8 mouse cellular contexts compared by ENCODE assay signal in the genomic region with DNA sequence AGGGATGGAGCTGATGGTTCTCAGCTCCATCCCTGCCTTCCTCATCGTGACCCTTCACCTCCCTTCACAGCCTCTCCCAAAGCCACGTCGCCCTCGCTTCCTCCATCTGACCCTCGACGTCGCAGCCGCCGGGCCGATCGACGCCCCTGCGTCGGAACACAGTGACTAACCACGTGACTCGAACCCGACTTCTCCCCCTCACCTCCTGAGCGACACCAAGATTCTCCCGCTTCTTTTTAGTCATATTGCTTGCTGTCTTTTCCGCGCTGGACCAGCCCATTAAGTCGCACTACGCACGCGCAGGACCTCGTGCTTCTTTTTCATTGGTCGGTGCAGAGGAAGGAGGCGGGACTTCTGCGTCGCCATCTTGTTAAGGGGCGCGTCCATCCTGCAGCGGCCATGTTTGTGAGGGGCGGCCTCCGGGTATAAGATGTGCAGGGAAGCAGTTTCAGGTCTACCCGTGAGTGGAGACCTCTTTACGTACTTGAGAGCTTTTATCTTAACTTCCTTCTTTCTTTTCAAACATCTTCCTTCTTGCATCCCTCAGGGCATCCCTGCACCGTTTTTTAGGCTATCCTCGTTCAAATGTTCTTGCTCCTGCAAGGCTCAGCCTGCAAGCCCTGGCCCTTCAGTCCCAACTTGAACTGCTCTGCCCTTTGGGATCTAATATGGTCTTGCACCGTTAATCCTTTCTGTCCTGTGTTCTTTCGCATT. TPM values are rescaled to one million over a fixed set of nuclear protein-coding genes. Genes with fewer than 3 reads are reported as not detected.
A peak's percentile ranks its signal among the peaks of the same experiment; 100 is the strongest.
DNase-seq lines count a peak whose midpoint lies in the region; ATAC-seq lines count a peak whose summit lies in the region.

A gene (minus strand): TSS at position 313 of the 714 bp plus-strand sequence.

- H3K9me3 ChIP-seq in hindbrain, embryonic 16.5 days (ENCODE audit: control insufficient read depth, low read length): 0 out of 2 replicates have a peak, but pooled peaks cover under 1% of the 10 kb centered on the region

- DNase-seq in WW6 (ENCODE audit: low read depth, low spot score): peak; percentile 87
- DNase-seq in cerebellum, postnatal 4 days (ENCODE audit: low spot score in 2 of 2): peak; percentile 95 to 97
- peak; percentile 97 for DNase-seq in gastrocnemius, adult 18-20 months (ENCODE audit: low spot score)
- peak; percentile 95 for DNase-seq in left cerebral cortex, adult 18-20 months (ENCODE audit: low spot score in 2 of 2)
- DNase-seq in right cerebral cortex, adult 18-20 months: peak; percentile 95
- peak; percentile 80 for DNase-seq in urinary bladder, postnatal 10 days (ENCODE audit: low spot score)

- ATAC-seq in hindbrain, embryonic 16.5 days: peak; percentile 97

- H3K27me3 ChIP-seq in hindbrain, embryonic 16.5 days (replicated peaks; ENCODE audit: control insufficient read depth, insufficient read depth, low read length): no peaks in the 10 kb centered on the region

- H3K4me3 ChIP-seq in hindbrain, embryonic 16.5 days (ENCODE audit: low read length): peak within 1 kb of the TSS; percentile 51
- peak within 1 kb of the TSS; percentile 73 for H3K4me3 ChIP-seq in macrophage (ENCODE audit: inconsistent target)

- H3K4me2 ChIP-seq in hindbrain, embryonic 16.5 days (ENCODE audit: low read length): peak within 1 kb of the TSS; percentile 77

- H3K9ac ChIP-seq in hindbrain, embryonic 16.5 days (ENCODE audit: low read depth, low read length): peak within 1 kb of the TSS; percentile 64

- H3K36me3 ChIP-seq in hindbrain, embryonic 16.5 days (ENCODE audit: control insufficient read depth, insufficient read depth, low read length): no peaks in the 10 kb centered on the region
- H3K36me3 ChIP-seq in macrophage (ENCODE audit: inconsistent target): no peaks in the 10 kb centered on the region

- H3K4me1 ChIP-seq in hindbrain, embryonic 16.5 days (ENCODE audit: control insufficient read depth, insufficient read depth, low read depth, low read length): peaks cover 14% of the 10 kb centered on the region

- peak within 1 kb of the TSS; percentile 65 for H3K27ac ChIP-seq in hindbrain, embryonic 16.5 days (ENCODE audit: low read depth, low read length)
- H3K27ac ChIP-seq in macrophage: peak within 1 kb of the TSS; percentile 40

- H3K79me2 ChIP-seq in macrophage (ENCODE audit: inconsistent target): no peaks in the 10 kb centered on the region

- WGBS in hindbrain, embryonic 16.5 days: 6% methylated on average over 41 of the region's 41 CpGs
- 6% methylated on average over 41 of the region's 41 CpGs for WGBS in macrophage (ENCODE audit: missing documents)

RNA-seq across cellular contexts. Expression of the gene that starts here (rescaled TPM):
- 1 to 10 TPM; 5.9 to 6.3 TPM for total RNA-seq in gastrocnemius, adult 18-20 months (2021)
- 9.3 and 11.1 TPM in 2 replicates for polyA plus RNA-seq in hindbrain, embryonic 16.5 days (2015; fragmentation: Nextera tagmentation; extraction: Ambion mirVana)
- total RNA-seq in left cerebral cortex, adult 18-20 months (2021): 10 to 100 TPM; 16.7 to 18.7 TPM
- total RNA-seq in macrophage (2018; cell fraction: chromatin; rRNA removed): 10 to 100 TPM in 15 of 26 experiments, 1 to 10 TPM in 11; 1.3 to 39.8 (median 11.3) TPM
- total RNA-seq in macrophage (2018; cell fraction: cytosol; rRNA removed): 1 to 10 TPM; 2.7 to 5.5 (median 3.7) TPM
- 10 to 100 TPM in 7 of 26 experiments, 1 to 10 TPM in 19; 1.3 to 17.7 (median 8.0) TPM for total RNA-seq in macrophage (2018; cell fraction: nucleus; rRNA removed)
- polyA plus RNA-seq in macrophage (2018): 4.0 to 5.7 TPM (median 4.5 TPM) in 3 replicates

Comparison
In these comparisons a context has a peak if more than half of its experiments do, and no peak if none do; other contexts are left out.
1. Peak in every context shown above with its lines: DNase-seq, ATAC-seq, H3K4me3 ChIP-seq and H3K27ac ChIP-seq.